Mouse (Mus musculus) C2C12 (cell line): ENCODE measurements around the gene Cstl1.

Source experiments
- CTCF ChIP-seq: IDR thresholded peaks from one replicate; pipeline ENCODE4 v1.5.1; 2011; ENCODE audit not compliant: control insufficient read depth, insufficient read depth, insufficient read length
- MAX ChIP-seq: IDR thresholded peaks from one replicate; pipeline ENCODE4 v1.6.1; 2011; ENCODE audit warnings: mild to moderate bottlenecking, control low read depth
- MYOD1 ChIP-seq: IDR thresholded peaks from one replicate; pipeline ENCODE4 v1.6.1; 2011; ENCODE audit warnings: low read depth; ENCODE audit not compliant: control insufficient read depth, insufficient read length
- MYOG ChIP-seq: IDR thresholded peaks from one replicate; pipeline ENCODE4 v1.6.1; 2011; ENCODE audit not compliant: control insufficient read depth, insufficient read length; ENCODE audit errors: extremely low read depth
- USF1 ChIP-seq: IDR thresholded peaks from one replicate; pipeline ENCODE4 v1.6.1; 2011; ENCODE audit warnings: low read depth, mild to moderate bottlenecking, control low read depth, moderate library complexity

- TF ChIP-seq CTCF, result no peak
- no peak for TF ChIP-seq USF1
- TF ChIP-seq MAX, result no peak
- no peak for TF ChIP-seq MYOD1
- TF ChIP-seq MYOG, result no peak
Measured at GRCm38 (mm10) chr2:148750058-148750457, at the start of gene Cstl1.
